Mouse (Mus musculus): ENCODE data around the gene Riok2.
A peak's percentile ranks its signal among the peaks of the same experiment; 100 is the strongest.

Riok2 gene

GRCm38 (mm10) chr17:17408720-17409478, 34.8 kb downstream of the Riok2 start:
- DNase-seq = no peak

- DNase-seq = peak; percentile 39 to 54
These were observed 35.5 kb downstream of the Riok2 start for GRCm38 (mm10) chr17:17409601-17410000.

- DNase-seq = no peak
These were observed 37.3 kb downstream of the Riok2 start for GRCm38 (mm10) chr17:17411443-17411842.

GRCm38 (mm10) chr17:17412176-17412575, 38.1 kb downstream of the Riok2 start:
- DNase-seq = no peak

- no peak for DNase-seq
These were observed 40.1 kb downstream of the Riok2 start for GRCm38 (mm10) chr17:17414206-17414605.

GRCm38 (mm10) chr17:17424609-17425307, 50.6 kb downstream of the Riok2 start:
- DNase-seq = no peak

GRCm38 (mm10) chr17:17425308-17425813, 51.3 kb downstream of the Riok2 start:
- DNase-seq = no peak

GRCm38 (mm10) chr17:17425906-17426305, 51.8 kb downstream of the Riok2 start:
- DNase-seq = no peak

- no peak for DNase-seq
These were observed 54.8 kb downstream of the Riok2 start for GRCm38 (mm10) chr17:17428888-17429287.

GRCm38 (mm10) chr17:17433679-17434078, 59.6 kb downstream of the Riok2 start:
- DNase-seq = no peak

GRCm38 (mm10) chr17:17438576-17439191, 64.6 kb downstream of the Riok2 start:
- DNase-seq = no peak

- DNase-seq = no peak
These were observed 67.9 kb downstream of the Riok2 start for GRCm38 (mm10) chr17:17441876-17442498.

- no peak for DNase-seq
These were observed 70.3 kb downstream of the Riok2 start for GRCm38 (mm10) chr17:17444297-17444886.

Data from cerebellum, postnatal 10 days (tissue).